Mouse (Mus musculus) hindbrain, embryonic 12.5 days (tissue): ENCODE data around the gene Yipf7. TPM values are rescaled to one million over a fixed set of nuclear protein-coding genes. Genes with fewer than 3 reads are reported as not detected.
A peak's percentile ranks its signal among the peaks of the same experiment; 100 is the strongest.

Source experiments
- ATAC-seq: fragments of 200-750 bp; cut with Nextera tagmentation; 2 replicates; pipeline ENCODE4 v1.8.0; 2017; ENCODE audit warnings: moderate TSS enrichment; ENCODE audit not compliant: low FRiP score
- H3K27ac ChIP-seq: fragments of 300-500 bp; sonication (generic); 2 replicates; pipeline ENCODE4 v1.5.1; 2016; ENCODE audit warnings: mild to moderate bottlenecking
- H3K27me3 ChIP-seq: fragments of 300-500 bp; sonication (generic); 2 replicates; pipeline ENCODE4 v1.6.1; 2016; ENCODE audit warnings: mild to moderate bottlenecking
- H3K36me3 ChIP-seq: fragments of 300-500 bp; sonication (generic); 2 replicates; pipeline ENCODE4 v1.6.1; 2016; ENCODE audit warnings: mild to moderate bottlenecking
- H3K4me1 ChIP-seq: fragments of 300-500 bp; sonication (generic); 2 replicates; pipeline ENCODE4 v1.6.1; 2016
- H3K4me2 ChIP-seq: fragments of 300-500 bp; sonication (generic); replicated peaks from 2 replicates; pipeline ENCODE4 v1.6.1; 2016; ENCODE audit warnings: mild to moderate bottlenecking
- H3K4me3 ChIP-seq: fragments of 300-500 bp; sonication (generic); 2 replicates; pipeline ENCODE4 v1.5.1; 2016; ENCODE audit warnings: mild to moderate bottlenecking
- H3K9ac ChIP-seq: fragments of 300-500 bp; sonication (generic); 2 replicates; pipeline ENCODE4 v1.6.1; 2016; ENCODE audit warnings: mild to moderate bottlenecking, moderate library complexity
- H3K9me3 ChIP-seq: fragments of 300-500 bp; sonication (generic); replicated peaks from 2 replicates; pipeline ENCODE4 v1.6.1; 2016; ENCODE audit warnings: mild to moderate bottlenecking
- WGBS: fragments of 180-500 bp; shearing (Covaris S2); methylation state at CpG from one replicate; pipeline ENCODE4 v1.1.7; 2016; 5-methylcytosine and 5-hydroxymethylcytosine counted together
- polyA plus RNA-seq: library from polyadenylated mRNA; unstranded; fragments of >200 nt; fragmentation: Nextera tagmentation; extraction: Ambion mirVana; gene quantifications from 2 replicates; pipeline ENCODE4 v1.2.1, GENCODE M21; 2016

Yipf7 gene
- polyA plus RNA-seq: 0.17 TPM in 1 of 2 replicates, not detected in the other

DNA sequence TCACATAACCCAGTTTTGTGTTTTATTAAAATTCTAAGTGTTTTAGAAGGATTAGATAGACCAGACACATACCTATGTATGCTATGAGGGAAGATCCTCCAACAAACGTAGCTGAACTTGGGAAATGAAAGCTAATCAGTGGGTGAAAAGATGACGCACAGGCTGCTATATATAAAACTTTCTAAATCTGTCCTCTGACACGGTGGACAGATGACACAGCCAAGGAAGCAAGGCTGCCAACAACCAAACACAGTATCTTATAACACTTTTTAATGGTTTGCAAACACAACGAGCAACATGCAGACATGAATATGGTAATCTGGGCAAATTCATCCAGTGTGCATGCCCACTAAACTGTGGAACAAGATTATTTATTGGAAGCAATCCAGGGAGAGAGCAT lies at the start of gene Yipf7:
Yipf7 (minus strand) TSS at position 160 of the 400 bp plus-strand sequence.
- WGBS: 82% methylated on average over 4 of the region's 4 CpGs
- no peak within 1 kb of the TSS for H3K27ac ChIP-seq
- H3K4me1 ChIP-seq: no peaks in the 10 kb centered on the region
- H3K9ac ChIP-seq: no peak within 1 kb of the TSS
- H3K36me3 ChIP-seq: no peaks in the 10 kb centered on the region
- no peak within 1 kb of the TSS for H3K4me3 ChIP-seq
- no peaks in the 10 kb centered on the region for H3K27me3 ChIP-seq
- ATAC-seq: no peak
- no peaks in the 10 kb centered on the region for H3K9me3 ChIP-seq
- H3K4me2 ChIP-seq: no peak within 1 kb of the TSS

DNA sequence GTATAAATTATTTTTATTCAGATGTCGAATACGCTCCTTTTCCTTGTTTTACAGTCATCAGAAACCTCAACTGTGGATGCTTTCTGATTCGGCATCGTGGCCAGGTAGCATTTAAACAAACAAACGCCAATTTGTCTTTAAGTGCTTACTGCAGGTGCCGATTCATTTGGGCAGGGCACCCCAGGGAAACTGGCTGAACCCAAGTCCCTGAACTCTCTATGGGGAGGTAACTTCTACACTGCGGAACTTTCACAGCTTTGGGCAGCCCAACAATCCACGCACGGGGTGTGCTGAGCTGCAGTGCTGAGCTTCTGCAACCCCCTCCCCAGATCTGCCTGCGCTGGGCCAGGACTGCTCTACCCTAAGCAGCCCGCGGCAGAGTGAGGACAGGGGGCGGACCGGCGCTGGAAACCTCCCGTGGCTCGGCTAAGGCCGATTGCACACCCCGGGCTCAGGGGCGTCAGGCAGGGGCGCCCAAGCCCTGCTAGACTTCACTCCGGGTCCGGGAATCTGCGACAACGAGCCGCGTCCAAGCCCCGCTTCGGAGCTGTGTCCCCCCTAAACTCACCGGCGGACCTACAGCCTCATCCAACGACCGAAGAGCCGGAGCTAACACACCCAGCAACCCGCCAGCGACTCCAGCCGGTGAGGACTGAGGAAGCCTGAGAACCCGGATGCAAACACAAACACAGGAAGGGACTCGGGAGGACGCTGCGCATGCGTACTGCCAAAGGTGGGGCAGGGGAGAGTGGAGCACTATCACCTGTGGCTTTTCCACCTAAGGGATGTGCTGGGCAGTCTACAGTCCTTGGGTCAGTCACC lies 49.4 kb upstream of the Yipf7 start, which contains the start of gene Gnpda2:
Gnpda2 (minus strand) TSS at position 701 of the 822 bp plus-strand sequence.
- Histone ChIP-seq H3K9ac (peak within 1 kb of the TSS; percentile 84), H3K4me2 (peak within 1 kb of the TSS; percentile 67), H3K4me3 (peak within 1 kb of the TSS; percentile 76), H3K27me3 (no peaks in the 10 kb centered on the region), H3K27ac (peak within 1 kb of the TSS; percentile 90), H3K36me3 (no peaks in the 10 kb centered on the region), H3K4me1 (peaks cover 9% of the 10 kb centered on the region), H3K9me3 (no peaks in the 10 kb centered on the region)
- peak; percentile 99 for ATAC-seq
- WGBS: 5% methylated on average over 42 of the region's 42 CpGs

DNA sequence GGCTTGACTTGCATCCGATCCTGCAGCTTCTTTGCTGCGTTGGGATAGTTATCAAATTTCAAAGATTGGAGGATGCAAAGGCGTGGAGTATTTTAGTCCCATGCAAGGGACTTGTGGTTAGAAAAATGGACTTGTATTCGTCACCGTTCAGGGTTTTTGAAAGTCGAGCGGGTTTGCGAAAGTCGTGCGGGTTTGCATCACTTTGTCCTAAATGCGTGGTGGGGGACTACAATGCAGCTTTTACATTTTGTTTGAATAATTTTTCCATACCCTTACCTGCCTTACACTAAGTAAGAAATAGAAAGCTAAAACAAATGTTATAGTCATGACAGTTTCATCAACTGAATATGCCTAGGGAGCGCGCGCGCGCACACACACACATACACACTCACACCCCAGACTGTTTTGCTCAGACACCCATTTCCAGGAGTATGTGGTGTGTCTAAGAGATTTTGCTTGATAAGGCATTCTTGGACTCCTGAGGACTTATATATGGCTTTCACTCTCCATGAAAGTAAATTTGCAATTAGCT lies 15.0 kb upstream of the Yipf7 start:
- Histone ChIP-seq H3K9ac (peak overlapping the region; percentile 92), H3K4me3 (peak overlapping the region; percentile 93), H3K36me3 (peaks cover 13% of the 10 kb centered on the region), H3K9me3 (no peaks in the 10 kb centered on the region), H3K4me2 (peak overlapping the region; percentile 55), H3K27ac (peak overlapping the region; percentile 88), H3K4me1 (peaks cover 2% of the 10 kb centered on the region; the same call in 1 of the 2 replicates), H3K27me3 (no peaks in the 10 kb centered on the region)
- ATAC-seq: peak; percentile 2; the same call in 1 of the 2 replicates
- 12% methylated on average over 16 of the region's 16 CpGs for WGBS

DNA sequence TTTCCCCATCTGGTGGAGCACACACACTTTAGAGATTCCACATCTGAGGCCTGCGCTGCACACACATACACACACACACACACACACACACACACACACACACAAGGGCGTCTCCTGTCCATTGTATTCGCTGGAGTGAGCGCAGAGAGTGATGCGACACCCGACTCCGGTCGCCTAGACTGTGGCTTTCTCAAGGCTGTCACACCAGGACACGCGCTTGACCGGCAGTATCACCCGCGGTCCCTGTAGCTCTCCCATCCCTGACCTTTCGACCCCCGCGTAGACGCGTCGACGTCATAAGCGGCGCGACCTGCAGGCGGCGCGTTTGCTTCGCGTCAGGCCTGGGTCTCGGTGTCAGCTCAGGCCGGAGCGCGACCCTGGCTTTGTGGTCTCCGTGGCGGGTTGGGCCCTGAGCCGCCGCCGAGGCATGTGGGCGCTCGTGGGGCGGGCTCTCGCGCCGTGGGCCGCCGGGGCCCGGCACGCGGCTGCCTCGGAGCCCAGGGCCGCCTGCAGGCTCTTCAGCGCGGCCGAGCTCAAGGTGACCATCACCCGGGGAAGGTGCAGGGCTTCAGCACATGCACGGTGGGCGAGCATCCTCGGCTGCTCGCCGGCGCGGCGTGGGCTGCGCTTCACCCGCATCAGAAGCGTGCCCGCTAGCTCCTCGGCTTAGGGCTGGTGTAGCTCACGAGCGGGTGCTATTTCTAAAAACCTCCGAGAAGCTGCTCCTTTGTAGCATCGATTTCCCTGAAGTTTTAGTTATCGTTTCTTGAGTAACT lies 14.4 kb upstream of the Yipf7 start, which contains the start of gene Guf1:
Guf1 (plus strand) TSS at position 296 of the 776 bp plus-strand sequence.
- under 1% methylated on average over 72 of the region's 72 CpGs for WGBS
- Histone ChIP-seq H3K9ac (peak within 1 kb of the TSS; percentile 92), H3K4me3 (peak within 1 kb of the TSS; percentile 93), H3K27me3 (no peaks in the 10 kb centered on the region), H3K4me2 (peak within 1 kb of the TSS; percentile 55), H3K27ac (peak within 1 kb of the TSS; percentile 88), H3K36me3 (peaks cover 11% of the 10 kb centered on the region), H3K4me1 (peaks cover 2% of the 10 kb centered on the region; the same call in 1 of the 2 replicates), H3K9me3 (no peaks in the 10 kb centered on the region)
- peak; percentile 95 for ATAC-seq

DNA sequence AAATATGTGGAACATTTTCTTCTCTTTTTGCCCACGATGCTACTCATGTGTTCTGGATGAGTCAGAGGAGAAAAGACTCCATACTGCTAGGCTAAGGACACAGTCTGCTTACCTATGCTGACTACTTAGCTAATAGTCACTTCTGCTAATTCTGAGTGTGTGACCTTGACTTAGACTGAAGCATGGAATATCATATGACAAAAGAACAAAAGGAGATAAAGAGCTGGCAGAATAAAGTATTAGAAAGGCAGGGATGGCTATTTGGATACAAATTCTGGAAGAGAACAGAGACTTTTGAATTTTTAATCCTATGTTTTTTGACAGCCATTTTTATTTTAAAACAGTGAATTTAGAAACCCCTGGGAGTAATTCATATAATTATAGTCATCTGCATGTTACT lies 768 bp downstream of the Yipf7 start:
- Histone ChIP-seq H3K27me3 (no peaks in the 10 kb centered on the region), H3K27ac (no peak overlapping the region), H3K9me3 (no peaks in the 10 kb centered on the region), H3K4me2 (no peak overlapping the region), H3K9ac (no peak overlapping the region), H3K4me1 (no peaks in the 10 kb centered on the region), H3K4me3 (no peak overlapping the region), H3K36me3 (no peaks in the 10 kb centered on the region)
- no peak for ATAC-seq
- WGBS: 77% methylated on average over 1 of the region's 1 CpGs

DNA sequence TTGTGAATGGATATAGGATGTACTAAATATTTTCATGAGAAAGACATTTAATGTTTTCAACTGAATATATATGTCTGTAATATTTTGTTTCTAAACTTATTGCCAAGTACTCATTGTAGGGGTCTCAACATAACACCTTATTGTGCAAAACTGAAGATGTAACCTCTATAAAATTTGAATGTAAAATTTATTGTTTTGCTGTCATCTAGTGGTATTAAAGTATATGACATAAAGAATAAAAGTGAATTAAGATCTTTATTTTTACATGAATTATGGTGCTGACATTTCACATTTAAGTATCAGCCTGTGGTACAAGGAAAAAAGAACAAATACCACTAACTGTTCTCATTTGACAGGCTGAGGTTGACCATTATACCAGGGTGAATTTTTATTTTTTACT lies 18.5 kb downstream of the Yipf7 start:
- ATAC-seq: no peak

DNA sequence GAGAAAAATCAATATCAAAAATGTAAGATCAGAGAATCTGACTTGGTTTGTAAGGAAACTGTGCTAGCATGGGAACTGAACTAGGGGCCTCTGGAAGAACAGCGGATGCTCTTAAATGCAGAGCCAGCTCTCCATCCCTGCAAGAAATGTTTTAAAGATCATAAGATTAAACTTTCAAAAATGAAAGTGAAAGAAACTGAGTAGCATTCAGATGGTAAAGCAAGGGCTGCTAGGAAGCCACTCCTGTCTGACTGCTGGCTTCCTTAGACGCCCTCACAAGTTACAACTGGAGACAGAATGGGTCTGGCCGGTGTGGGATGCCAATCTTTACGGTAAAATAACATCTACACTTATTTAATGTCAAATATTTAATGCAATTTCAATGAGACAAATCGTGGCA lies 20.4 kb downstream of the Yipf7 start:
- 70% methylated on average over 5 of the region's 5 CpGs for WGBS
- ATAC-seq: no peak

More for the DNA sequence above, 18.5 kb downstream of the Yipf7 start:
- H3K9ac ChIP-seq: no peak overlapping the region
- H3K4me1 ChIP-seq: no peaks in the 10 kb centered on the region
- no peaks in the 10 kb centered on the region for H3K9me3 ChIP-seq
- no peaks in the 10 kb centered on the region for H3K36me3 ChIP-seq
- H3K27me3 ChIP-seq: no peaks in the 10 kb centered on the region
- H3K27ac ChIP-seq: no peak overlapping the region
- no peak overlapping the region for H3K4me3 ChIP-seq
- no peak overlapping the region for H3K4me2 ChIP-seq

DNA sequence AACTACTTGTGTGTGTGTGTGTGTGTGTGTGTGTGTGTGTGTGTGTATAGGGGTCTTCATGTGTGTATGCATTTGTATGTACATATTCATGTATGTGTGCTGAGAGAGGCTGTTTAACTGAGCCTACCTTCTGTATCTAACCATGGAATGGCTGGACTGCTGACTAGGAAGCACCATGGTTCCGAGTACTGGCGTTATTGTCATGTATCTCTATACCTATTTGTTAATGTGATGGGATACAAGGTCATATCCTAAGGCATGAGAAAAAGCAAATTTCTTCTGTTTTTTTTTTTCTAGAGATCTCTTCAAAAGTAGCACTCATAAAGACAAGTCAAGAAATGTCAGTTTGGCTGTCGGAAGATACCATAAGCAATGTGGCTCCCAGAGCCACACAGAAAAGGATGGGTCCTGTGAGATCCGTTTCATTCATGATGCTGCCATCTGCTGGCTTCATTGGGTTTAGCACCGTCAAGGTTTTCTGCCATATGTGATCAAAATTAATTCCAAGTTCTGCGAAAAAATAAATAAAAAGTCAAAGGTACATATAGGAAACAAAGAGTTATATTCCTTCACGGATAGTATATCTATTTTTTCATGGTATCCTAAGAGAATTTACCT lies 21.7 kb downstream of the Yipf7 start:
- Histone ChIP-seq H3K27ac (no peak overlapping the region), H3K9ac (no peak overlapping the region), H3K4me2 (no peak overlapping the region), H3K36me3 (no peaks in the 10 kb centered on the region), H3K27me3 (no peaks in the 10 kb centered on the region), H3K4me3 (no peak overlapping the region), H3K9me3 (no peaks in the 10 kb centered on the region), H3K4me1 (no peaks in the 10 kb centered on the region)
- 0 out of 2 replicates have a peak, but pooled peaks have one; percentile 63 for ATAC-seq
- 36% methylated on average over 7 of the region's 7 CpGs for WGBS

More for the DNA sequence above, 20.4 kb downstream of the Yipf7 start:
- Histone ChIP-seq H3K9me3 (no peaks in the 10 kb centered on the region), H3K9ac (no peak overlapping the region), H3K4me1 (no peaks in the 10 kb centered on the region), H3K27ac (no peak overlapping the region), H3K27me3 (no peaks in the 10 kb centered on the region), H3K36me3 (no peaks in the 10 kb centered on the region), H3K4me3 (no peak overlapping the region), H3K4me2 (no peak overlapping the region)

DNA sequence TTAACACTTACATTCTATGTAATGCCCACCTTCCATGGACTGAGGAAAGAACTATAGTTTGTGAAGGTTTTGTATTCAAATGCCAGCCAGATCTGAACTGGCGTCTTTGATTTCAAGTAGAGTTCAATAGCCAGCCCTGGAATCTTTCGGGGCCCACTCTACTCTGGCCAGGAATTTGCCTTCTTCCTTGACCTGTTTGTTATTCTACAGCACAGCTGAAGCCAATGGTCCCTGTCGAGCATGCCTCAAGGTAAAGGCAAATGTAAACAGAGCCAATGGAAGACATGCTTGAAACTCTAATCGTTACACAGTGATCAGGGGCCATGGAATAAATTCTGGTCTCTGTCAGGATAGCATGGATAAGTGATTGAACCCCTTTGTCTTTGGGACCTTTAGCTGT lies 30.2 kb downstream of the Yipf7 start:
- Histone ChIP-seq H3K9ac (no peak overlapping the region), H3K36me3 (no peaks in the 10 kb centered on the region), H3K27me3 (no peaks in the 10 kb centered on the region), H3K4me2 (no peak overlapping the region), H3K4me1 (no peaks in the 10 kb centered on the region), H3K4me3 (no peak overlapping the region), H3K9me3 (no peaks in the 10 kb centered on the region), H3K27ac (no peak overlapping the region)
- 77% methylated on average over 4 of the region's 4 CpGs for WGBS
- ATAC-seq: no peak

DNA sequence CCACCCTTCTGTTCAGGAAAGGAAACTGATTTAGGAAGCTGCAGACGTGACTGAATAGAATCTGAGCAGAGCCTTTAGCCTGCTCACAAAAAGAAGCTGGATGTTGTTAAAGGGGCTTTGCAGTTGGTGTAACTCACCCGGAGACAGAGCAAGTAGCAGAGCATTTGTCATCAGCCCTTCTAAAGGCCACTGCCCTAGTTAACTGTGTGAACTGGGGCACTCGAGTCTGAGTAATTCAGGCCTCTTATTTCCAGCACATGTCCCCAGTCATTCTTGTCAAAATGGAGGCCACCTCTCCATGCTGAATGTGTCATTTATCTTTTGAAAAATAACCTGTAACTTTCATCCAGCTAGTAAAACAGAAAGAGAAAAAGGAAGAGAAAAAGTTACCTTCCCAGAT lies 30.8 kb downstream of the Yipf7 start:
- 49% methylated on average over 3 of the region's 3 CpGs for WGBS
- no peak overlapping the region for H3K27ac ChIP-seq
- no peak overlapping the region for H3K4me2 ChIP-seq
- H3K4me1 ChIP-seq: no peaks in the 10 kb centered on the region
- H3K9ac ChIP-seq: no peak overlapping the region
- H3K9me3 ChIP-seq: no peaks in the 10 kb centered on the region
- H3K4me3 ChIP-seq: no peak overlapping the region
- no peaks in the 10 kb centered on the region for H3K36me3 ChIP-seq
- no peak for ATAC-seq
- H3K27me3 ChIP-seq: no peaks in the 10 kb centered on the region

DNA sequence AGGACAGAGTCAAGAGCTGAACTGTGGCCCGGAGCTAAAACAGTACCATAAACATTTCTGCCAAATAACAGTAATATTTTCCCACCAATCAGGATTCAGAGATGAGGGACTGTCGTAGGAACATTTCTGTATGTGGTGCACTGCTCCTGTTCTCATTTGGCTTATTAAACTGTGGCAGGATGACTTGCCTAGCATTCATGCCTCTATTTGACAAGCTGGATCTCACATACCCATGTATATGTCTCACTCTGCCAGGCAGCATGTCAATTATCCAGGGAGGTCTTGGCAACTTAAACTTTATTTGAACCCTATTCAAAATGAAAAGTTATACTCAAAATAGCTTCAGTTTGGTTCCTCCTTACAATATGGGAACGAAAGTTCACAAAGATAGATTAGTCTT lies 35.4 kb downstream of the Yipf7 start:
- ATAC-seq: no peak
- no peaks in the 10 kb centered on the region for H3K4me1 ChIP-seq
- H3K9ac ChIP-seq: no peak overlapping the region
- WGBS: 87% methylated on average over 3 of the region's 3 CpGs
- H3K36me3 ChIP-seq: no peaks in the 10 kb centered on the region
- no peak overlapping the region for H3K4me3 ChIP-seq
- no peak overlapping the region for H3K27ac ChIP-seq
- no peaks in the 10 kb centered on the region for H3K9me3 ChIP-seq
- H3K27me3 ChIP-seq: no peaks in the 10 kb centered on the region
- H3K4me2 ChIP-seq: no peak overlapping the region

DNA sequence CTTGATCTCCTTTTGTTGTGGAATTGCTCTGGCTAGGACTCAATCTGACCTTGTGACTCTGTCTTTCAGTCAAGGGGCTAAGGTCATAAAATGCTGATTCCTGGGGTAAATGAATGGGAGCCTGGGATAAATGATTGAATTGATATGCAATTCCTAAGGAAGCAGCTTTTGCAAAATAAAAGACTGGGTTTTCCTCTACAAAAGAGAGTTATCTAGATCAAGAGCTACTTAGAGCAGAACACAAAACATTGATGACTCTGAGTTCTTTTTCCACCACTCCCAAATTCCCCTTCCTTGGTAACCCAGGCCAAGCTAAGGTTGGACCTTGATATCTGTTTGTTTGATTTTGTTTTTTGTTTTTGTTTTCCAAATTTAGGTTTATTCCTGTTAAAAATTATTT lies 53.4 kb downstream of the Yipf7 start:
- H3K4me1 ChIP-seq: no peaks in the 10 kb centered on the region
- H3K27me3 ChIP-seq: no peaks in the 10 kb centered on the region
- no peaks in the 10 kb centered on the region for H3K9me3 ChIP-seq
- H3K4me3 ChIP-seq: no peak overlapping the region
- no peak overlapping the region for H3K9ac ChIP-seq
- no peak for ATAC-seq
- H3K27ac ChIP-seq: no peak overlapping the region
- H3K4me2 ChIP-seq: no peak overlapping the region
- H3K36me3 ChIP-seq: no peaks in the 10 kb centered on the region
